Mouse (Mus musculus) midbrain, embryonic 10.5 days (tissue): Measurements from ENCODE around the gene Snx6. TPM values are rescaled to one million over a fixed set of nuclear protein-coding genes. Genes with fewer than 3 reads are reported as not detected.
A peak's percentile ranks its signal among the peaks of the same experiment; 100 is the strongest.

Experiments
- DNase-seq: peaks from one replicate; pipeline ENCODE4 v3.0.0-alpha.2; 2017; ENCODE audit warnings: low spot score
- H3K27ac ChIP-seq: fragments of 300-500 bp; sonication (generic); replicated peaks from 2 replicates; pipeline ENCODE4 v1.5.1; 2016; ENCODE audit warnings: mild to moderate bottlenecking
- H3K27me3 ChIP-seq: fragments of 300-500 bp; sonication (generic); 2 replicates; pipeline ENCODE4 v1.6.1; 2016; ENCODE audit warnings: low read depth, mild to moderate bottlenecking; ENCODE audit not compliant: poor library complexity, severe bottlenecking
- H3K36me3 ChIP-seq: fragments of 300-500 bp; sonication (generic); 2 replicates; pipeline ENCODE4 v1.6.1; 2016; ENCODE audit warnings: mild to moderate bottlenecking, moderate library complexity
- H3K4me1 ChIP-seq: fragments of 300-500 bp; sonication (generic); 2 replicates; pipeline ENCODE4 v1.6.1; 2016
- H3K4me3 ChIP-seq: fragments of 300-500 bp; sonication (generic); 2 replicates; pipeline ENCODE4 v1.5.1; 2016; ENCODE audit warnings: mild to moderate bottlenecking, moderate library complexity
- H3K9me3 ChIP-seq: fragments of 300-500 bp; sonication (generic); replicated peaks from 2 replicates; pipeline ENCODE4 v1.6.1; 2016; ENCODE audit warnings: mild to moderate bottlenecking
- WGBS: fragments of 180-500 bp; shearing (Covaris S2); methylation state at CpG from one replicate; pipeline ENCODE4 v1.1.7; 2016; 5-methylcytosine and 5-hydroxymethylcytosine counted together
- polyA plus RNA-seq: library from polyadenylated mRNA; unstranded; fragments of >200 nt; fragmentation: Nextera tagmentation; extraction: Ambion mirVana; gene quantifications from 2 replicates; pipeline ENCODE4 v1.2.1, GENCODE M21; 2016

The Snx6 gene
- polyA plus RNA-seq, 1 experiment from 2014 or later: 202 TPM

DNA sequence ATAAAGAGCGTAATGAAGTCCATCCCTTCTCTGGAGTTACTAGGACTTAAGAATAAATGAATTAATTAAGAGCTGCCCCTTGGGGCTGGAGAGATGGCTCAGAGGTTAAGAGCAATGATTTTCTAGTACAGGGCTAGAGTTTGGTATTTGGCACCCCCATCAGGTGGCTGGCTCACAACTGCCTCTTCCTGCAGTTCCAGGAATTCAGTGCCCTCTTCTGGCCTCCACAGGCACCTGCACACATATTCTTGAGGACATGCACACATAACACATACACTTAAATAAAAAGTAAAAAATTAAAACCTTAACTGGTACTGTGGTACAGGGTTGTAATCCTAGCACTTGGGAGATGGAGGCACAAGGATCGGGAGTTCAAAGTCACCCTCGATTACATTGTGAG is 29.7 kb upstream of the Snx6 start:
- Histone ChIP-seq H3K27me3 (no peaks in the 10 kb centered on the region), H3K4me3 (no peak overlapping the region), H3K27ac (no peak overlapping the region), H3K4me1 (no peaks in the 10 kb centered on the region), H3K9me3 (no peaks in the 10 kb centered on the region), H3K36me3 (no peaks in the 10 kb centered on the region)
- DNase-seq: no peak
- 94% methylated on average over 3 of the region's 3 CpGs for WGBS

DNA sequence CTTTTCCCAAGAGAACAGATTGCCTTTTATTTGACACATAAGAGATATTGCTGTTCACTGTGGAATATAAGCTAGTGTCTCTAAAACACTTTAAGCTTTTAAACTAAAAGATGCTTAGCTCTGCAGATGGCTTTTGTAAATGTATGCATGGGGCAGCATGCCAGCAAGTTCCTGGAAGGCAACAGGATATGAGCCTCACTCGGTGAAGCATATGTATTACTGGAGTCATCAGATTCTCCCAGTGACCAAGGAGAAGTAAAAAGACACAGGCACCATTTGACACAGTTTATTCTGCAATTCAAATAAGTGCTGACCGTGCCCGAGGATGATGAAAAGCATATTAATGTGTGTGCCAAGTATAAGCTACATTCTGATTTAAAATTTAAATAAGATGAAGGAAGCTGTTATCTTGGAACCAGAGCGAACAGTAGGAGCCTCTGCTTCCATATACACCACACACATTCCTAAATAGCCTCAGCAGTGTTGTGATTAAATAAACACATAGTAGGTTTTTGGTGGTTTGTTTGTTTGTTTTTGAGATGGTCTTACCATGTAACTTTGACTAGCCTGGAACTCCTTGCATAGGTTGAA is 27.4 kb upstream of the Snx6 start:
- Histone ChIP-seq H3K4me1 (no peaks in the 10 kb centered on the region), H3K9me3 (no peaks in the 10 kb centered on the region), H3K27ac (no peak overlapping the region), H3K27me3 (no peaks in the 10 kb centered on the region), H3K4me3 (no peak overlapping the region), H3K36me3 (no peaks in the 10 kb centered on the region)
- no peak for DNase-seq
- WGBS: 88% methylated on average over 4 of the region's 4 CpGs

DNA sequence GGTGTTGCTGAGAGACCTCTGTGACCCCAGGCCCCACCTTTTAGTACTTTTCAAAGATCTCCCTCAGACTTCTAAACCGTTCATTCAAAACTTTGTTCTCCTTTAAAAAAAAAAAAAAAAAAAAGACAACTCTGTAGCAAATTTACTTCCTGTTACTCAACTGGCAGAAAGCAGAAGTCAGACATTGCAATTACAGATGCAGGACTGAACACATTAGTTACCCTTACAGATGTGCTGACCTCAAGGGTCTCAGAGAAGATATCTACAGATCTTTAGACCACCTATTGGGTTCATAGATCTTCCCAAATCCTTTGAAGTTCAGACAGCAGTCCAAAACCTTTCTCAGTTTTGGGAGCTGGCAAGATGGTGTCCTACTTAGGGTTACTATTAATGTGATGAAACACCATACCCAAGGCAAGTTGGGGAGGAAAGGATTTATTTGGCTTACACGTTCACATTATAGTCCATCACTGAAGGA is 25.2 kb upstream of the Snx6 start:
- DNase-seq: no peak
- Histone ChIP-seq H3K4me3 (no peak overlapping the region), H3K36me3 (no peaks in the 10 kb centered on the region), H3K27ac (no peak overlapping the region), H3K27me3 (no peaks in the 10 kb centered on the region), H3K9me3 (no peaks in the 10 kb centered on the region), H3K4me1 (no peaks in the 10 kb centered on the region)
- WGBS: 50% methylated on average over 2 of the region's 2 CpGs

DNA sequence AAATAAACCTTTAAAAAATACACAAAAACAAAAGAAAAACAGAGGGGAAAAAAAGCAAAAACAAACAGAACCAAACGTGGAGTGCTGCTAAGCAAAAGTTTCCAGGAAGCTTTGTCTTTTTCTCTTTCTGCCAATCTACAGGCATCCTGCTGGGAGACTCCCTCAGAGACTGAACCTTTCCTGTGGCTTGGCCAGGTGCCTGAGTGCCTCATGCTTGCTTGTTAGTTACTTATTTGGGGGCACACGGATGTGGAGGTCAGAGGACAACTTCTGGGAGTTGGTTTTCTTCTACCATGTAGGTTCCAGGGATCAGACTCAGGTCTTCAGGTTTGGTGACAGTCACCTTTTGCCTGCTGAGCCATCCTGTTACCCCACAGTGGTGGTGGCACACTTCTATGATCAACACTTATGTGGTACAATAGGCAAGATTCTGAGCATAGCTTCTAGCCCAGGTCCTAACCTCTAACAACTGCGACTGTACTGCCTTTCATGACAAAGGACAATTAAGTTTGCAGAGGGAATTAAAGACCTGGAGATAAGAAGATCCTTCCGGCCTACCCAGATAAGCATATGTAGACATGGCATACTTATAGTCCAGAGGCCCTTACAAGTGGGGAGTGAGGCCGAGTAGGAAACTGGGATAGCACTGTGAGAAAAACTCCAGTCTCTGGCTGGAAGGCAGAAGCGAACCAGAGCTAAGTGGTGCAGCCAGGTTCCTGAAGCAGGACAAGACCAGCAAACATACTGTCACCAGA is 23.9 kb upstream of the Snx6 start:
- H3K4me3 ChIP-seq: no peak overlapping the region
- H3K27me3 ChIP-seq: no peaks in the 10 kb centered on the region
- no peaks in the 10 kb centered on the region for H3K36me3 ChIP-seq
- H3K4me1 ChIP-seq: no peaks in the 10 kb centered on the region
- no peak for DNase-seq
- H3K27ac ChIP-seq: no peak overlapping the region
- no peaks in the 10 kb centered on the region for H3K9me3 ChIP-seq
- 69% methylated on average over 6 of the region's 6 CpGs for WGBS

DNA sequence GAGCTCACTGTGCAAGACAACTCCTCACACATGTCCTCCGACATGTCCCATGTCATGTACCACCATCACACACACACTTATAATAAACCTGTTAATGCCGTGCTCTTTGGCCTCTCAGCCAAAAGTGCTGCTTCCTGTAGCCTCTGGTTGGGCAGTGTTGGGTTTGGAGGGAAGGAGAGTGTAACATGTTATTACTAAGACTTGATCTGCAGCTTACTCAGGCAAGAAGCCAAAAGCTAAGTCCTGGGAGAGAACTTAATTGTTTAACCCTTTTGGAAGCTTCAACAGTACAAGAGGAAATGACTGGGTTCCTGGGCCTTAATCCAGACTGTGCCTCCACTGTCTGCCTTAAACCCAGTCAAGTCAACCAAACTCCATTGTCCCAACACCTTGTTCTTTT is 14.6 kb upstream of the Snx6 start:
- Histone ChIP-seq H3K27me3 (no peaks in the 10 kb centered on the region), H3K9me3 (no peaks in the 10 kb centered on the region), H3K4me1 (0 out of 2 replicates have a peak, but pooled peaks cover 4% of the 10 kb centered on the region), H3K36me3 (no peaks in the 10 kb centered on the region), H3K4me3 (no peak overlapping the region), H3K27ac (no peak overlapping the region)
- no peak for DNase-seq
- 92% methylated on average over 2 of the region's 2 CpGs for WGBS

DNA sequence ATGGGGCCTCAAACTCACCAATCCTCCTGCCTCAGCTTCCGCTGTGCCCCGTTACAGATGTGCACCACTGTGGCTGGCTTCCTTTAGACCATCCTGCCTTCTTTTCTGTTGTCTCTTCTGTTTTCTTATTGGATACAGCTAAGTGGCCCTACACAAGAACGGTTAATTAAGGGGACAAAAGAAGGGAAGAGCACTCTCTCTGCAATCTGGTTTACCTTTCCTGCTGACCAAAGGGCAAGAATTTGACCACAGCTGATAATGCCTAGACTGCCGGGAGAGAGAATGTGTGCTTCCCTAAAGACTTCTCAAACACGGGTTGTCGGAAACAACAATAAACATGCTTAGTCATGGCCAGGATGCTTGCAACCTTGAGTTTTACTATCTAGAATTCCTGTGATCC is 12.0 kb upstream of the Snx6 start:
- Histone ChIP-seq H3K4me3 (no peak overlapping the region), H3K27ac (no peak overlapping the region), H3K27me3 (no peaks in the 10 kb centered on the region), H3K9me3 (no peaks in the 10 kb centered on the region), H3K36me3 (no peaks in the 10 kb centered on the region), H3K4me1 (0 out of 2 replicates have a peak, but pooled peaks cover 4% of the 10 kb centered on the region)
- 72% methylated on average over 6 of the region's 6 CpGs for WGBS
- DNase-seq: no peak

DNA sequence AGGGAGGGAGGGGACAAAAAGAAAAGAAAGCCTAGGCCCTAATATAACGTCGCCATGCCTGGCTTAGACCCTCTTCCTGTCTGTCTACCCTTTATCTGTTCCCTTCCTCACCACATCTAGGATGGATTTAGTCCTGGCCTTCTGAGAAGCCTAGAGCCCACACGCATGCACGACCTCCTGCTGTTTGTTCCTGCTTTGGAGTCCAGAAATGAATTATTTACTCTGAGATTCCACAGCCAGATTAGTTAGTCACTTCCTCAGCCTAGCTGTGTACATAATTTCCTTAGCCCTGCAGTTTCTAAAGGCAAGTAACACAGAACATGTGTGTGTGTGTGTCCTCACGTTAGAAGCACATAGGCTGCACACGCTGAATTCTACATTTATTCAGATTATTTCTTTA is 10.6 kb upstream of the Snx6 start:
- Histone ChIP-seq H3K36me3 (no peaks in the 10 kb centered on the region), H3K27me3 (no peaks in the 10 kb centered on the region), H3K4me1 (0 out of 2 replicates have a peak, but pooled peaks cover 4% of the 10 kb centered on the region), H3K9me3 (no peaks in the 10 kb centered on the region), H3K4me3 (no peak overlapping the region), H3K27ac (no peak overlapping the region)
- WGBS: 69% methylated on average over 6 of the region's 6 CpGs
- DNase-seq: no peak

DNA sequence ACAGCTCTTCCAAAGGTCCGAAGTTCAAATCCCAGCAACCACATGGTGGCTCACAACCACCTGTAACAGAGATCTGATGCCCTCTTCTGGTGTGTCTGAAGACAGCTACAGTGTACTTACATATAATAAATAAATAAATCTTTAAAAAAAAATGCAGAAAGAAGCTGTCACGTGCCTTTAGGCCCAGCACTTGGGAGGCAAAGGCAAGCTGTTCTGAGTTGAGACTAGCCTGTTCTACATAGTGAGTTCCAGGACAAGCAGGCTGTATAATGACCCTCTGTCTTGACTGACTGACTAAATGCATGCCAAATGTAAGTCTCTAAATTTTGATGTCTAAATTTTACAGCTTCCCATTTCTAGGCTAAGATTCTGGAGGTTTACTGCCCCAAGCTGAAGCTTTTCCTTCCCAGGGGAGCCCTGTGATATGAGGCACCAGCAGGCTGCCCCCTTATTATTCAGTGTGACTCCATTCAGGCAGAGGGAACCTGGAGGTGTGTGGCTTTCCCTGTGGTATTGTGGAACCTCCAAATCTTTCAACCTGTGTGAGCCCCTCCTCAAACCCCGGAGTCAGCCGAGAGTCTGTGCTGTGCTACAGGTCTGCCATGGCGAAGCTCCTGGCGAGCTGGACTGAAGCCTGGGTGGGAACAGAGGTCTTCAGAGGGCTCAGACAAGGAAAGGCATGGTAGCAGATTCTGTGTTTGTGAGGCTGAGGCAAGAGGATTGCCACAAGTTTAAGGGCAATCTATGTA is 9.9 kb upstream of the Snx6 start:
- H3K9me3 ChIP-seq: no peaks in the 10 kb centered on the region
- H3K4me3 ChIP-seq: no peak overlapping the region
- 0 out of 2 replicates have a peak, but pooled peaks cover 4% of the 10 kb centered on the region for H3K4me1 ChIP-seq
- H3K27ac ChIP-seq: no peak overlapping the region
- no peak for DNase-seq
- WGBS: 87% methylated on average over 6 of the region's 6 CpGs
- H3K36me3 ChIP-seq: no peaks in the 10 kb centered on the region
- H3K27me3 ChIP-seq: no peaks in the 10 kb centered on the region

DNA sequence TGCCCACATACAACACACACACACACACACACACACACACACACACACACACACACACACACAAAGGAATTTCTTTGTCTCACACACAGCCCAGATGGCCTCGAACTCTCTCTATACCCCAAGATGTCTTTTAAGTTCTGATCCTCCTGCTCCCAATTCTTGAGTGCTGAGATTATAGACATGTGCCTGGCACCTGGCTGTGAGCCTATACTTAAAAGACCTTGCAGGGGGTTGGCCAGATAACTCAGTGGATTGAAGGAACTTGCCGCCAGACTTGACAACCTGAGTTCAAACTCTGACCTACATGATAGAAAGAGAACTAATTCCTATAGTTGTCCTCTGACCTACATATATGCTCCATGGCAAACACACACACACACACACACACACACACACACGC is 8.0 kb upstream of the Snx6 start:
- no peak overlapping the region for H3K4me3 ChIP-seq
- no peak overlapping the region for H3K27ac ChIP-seq
- no peak for DNase-seq
- H3K9me3 ChIP-seq: no peaks in the 10 kb centered on the region
- H3K27me3 ChIP-seq: no peaks in the 10 kb centered on the region
- H3K4me1 ChIP-seq: 0 out of 2 replicates have a peak, but pooled peaks cover 4% of the 10 kb centered on the region
- WGBS: 88% methylated on average over 3 of the region's 3 CpGs
- H3K36me3 ChIP-seq: no peaks in the 10 kb centered on the region

DNA sequence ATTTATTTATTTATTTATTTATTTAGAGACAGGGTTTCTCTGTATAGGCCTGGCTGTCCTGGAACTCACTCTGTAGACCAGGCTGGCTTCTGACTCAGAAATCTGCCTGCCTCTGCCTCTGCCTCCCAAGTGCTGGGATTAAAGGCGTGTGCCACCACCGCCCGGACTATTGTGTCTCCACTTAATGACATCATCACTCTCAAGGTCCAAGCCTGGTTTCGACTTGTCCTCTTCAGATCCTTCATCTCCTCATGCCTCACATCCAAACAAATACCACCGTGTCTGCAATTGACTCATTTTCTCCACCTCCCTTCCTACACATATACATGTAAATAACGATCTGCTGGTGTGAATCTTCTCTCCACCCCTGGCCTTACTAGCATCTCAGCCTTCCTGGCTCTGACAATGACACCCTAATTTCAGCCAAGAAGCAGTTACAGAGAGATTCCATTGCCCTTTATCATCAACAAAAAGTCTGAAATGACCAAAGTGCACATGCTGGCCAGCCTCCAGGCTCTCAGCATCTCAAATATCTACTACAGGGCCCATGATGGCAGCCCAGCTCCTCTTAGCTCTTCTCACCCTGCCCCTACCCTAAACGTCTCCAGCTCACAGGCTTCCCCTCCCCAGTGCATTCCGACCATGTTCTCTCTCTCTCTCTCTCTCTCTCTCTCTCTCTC is 1.2 kb upstream of the Snx6 start:
- H3K4me1 ChIP-seq: peaks cover 24% of the 10 kb centered on the region

DNA sequence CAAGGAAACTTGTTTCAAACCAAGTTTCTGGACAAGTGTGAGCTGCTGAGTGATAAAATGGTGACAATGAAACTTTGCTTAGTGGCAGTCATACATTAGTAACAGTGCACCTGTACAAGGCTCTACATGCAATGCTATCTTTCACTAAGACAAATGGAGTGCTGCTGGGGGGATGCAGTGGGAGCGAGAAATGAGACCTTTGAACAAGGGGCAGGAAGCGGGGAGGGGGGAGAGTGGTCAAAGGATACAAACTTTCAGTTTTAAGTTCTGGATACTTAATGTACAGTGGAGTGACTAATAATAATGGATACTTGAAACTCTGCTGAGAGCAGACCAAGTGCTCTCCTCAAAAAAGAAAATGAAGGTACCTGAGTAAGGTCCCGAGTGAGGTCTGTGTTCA is 1.1 kb downstream of the Snx6 start:
- Histone ChIP-seq H3K4me1 (peaks cover 44% of the 10 kb centered on the region), H3K4me3 (peak overlapping the region; percentile 90), H3K9me3 (no peaks in the 10 kb centered on the region), H3K36me3 (peaks cover 29% of the 10 kb centered on the region), H3K27me3 (no peaks in the 10 kb centered on the region), H3K27ac (no peak overlapping the region)
- DNase-seq: no peak
- WGBS: 50% methylated on average over 3 of the region's 3 CpGs

More for the DNA sequence above, 1.2 kb upstream of the Snx6 start:
- no peak overlapping the region for H3K27ac ChIP-seq
- 92% methylated on average over 8 of the region's 8 CpGs for WGBS
- H3K4me3 ChIP-seq: no peak overlapping the region
- H3K9me3 ChIP-seq: no peaks in the 10 kb centered on the region
- H3K27me3 ChIP-seq: no peaks in the 10 kb centered on the region
- no peak for DNase-seq
- peaks cover 14% of the 10 kb centered on the region for H3K36me3 ChIP-seq

DNA sequence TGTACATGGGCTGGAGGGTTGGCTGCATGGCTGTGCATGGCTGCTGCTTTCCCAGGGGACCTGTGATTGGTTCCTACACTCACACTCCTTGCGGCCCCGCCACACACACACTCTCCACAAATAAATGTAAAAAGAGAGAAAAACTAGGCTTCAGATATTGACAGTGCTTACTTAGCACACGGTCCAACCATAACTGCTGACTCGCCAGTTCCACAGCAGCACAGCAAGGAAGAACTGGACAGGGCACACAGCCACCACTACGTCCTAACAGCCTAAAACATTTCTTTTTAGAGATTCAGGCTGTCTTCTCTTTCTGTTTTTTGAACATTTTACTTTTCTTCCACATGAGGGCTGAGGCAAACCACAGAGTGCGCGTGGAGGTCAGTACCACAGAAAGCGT is 4.0 kb downstream of the Snx6 start:
- H3K4me3 ChIP-seq: no peak overlapping the region
- peaks cover 50% of the 10 kb centered on the region for H3K4me1 ChIP-seq
- 87% methylated on average over 8 of the region's 8 CpGs for WGBS
- no peak for DNase-seq
- no peak overlapping the region for H3K27ac ChIP-seq
- H3K36me3 ChIP-seq: peaks cover 42% of the 10 kb centered on the region
- no peaks in the 10 kb centered on the region for H3K9me3 ChIP-seq
- H3K27me3 ChIP-seq: no peaks in the 10 kb centered on the region
